In genomic region chr13:40729592-40730431, GRCm38 (mm10) we compare ENCODE assay signal across 8 mouse cellular contexts. TPM values are rescaled to one million over a fixed set of nuclear protein-coding genes. Genes with fewer than 3 reads are reported as not detected.
DNase-seq lines count a peak whose midpoint lies in the region; ATAC-seq and TF ChIP-seq lines count a peak whose summit lies in the region.

No protein-coding gene starts in this region.

- 0 out of 2 replicates have a peak overlapping the region, but pooled peaks have one; percentile 17 for H3K4me2 ChIP-seq in liver, embryonic 13.5 days
- no peak overlapping the region; the same call in 1 of the 2 replicates for H3K4me2 ChIP-seq in liver, embryonic 12.5 days
- peak overlapping the region; percentile 69 for H3K4me2 ChIP-seq in embryonic facial prominence, embryonic 12.5 days (replicated peaks)
- H3K4me2 ChIP-seq in hindbrain, postnatal 0 days (ENCODE audit: low read depth, low read length) = peak overlapping the region; percentile 58
- peak overlapping the region; percentile 55 for H3K4me2 ChIP-seq in neural tube, embryonic 13.5 days

- no peak for TF ChIP-seq CTCF in hindbrain, postnatal 0 days (IDR thresholded peaks at IDR 0.05; ENCODE audit: low read depth)

- H3K4me3 ChIP-seq in liver, embryonic 13.5 days (replicated peaks) = no peak overlapping the region
- H3K4me3 ChIP-seq in liver, embryonic 12.5 days = no peak overlapping the region
- peak overlapping the region; percentile 53 for H3K4me3 ChIP-seq in embryonic facial prominence, embryonic 12.5 days
- peak overlapping the region; percentile 44 for H3K4me3 ChIP-seq in hindbrain, postnatal 0 days (ENCODE audit: low read length)
- H3K4me3 ChIP-seq in neural tube, embryonic 13.5 days = peak overlapping the region; percentile 43

- no peaks in the 10 kb centered on the region for H3K9me3 ChIP-seq in liver, embryonic 13.5 days (replicated peaks)
- no peaks in the 10 kb centered on the region for H3K9me3 ChIP-seq in liver, embryonic 12.5 days (replicated peaks)
- H3K9me3 ChIP-seq in embryonic facial prominence, embryonic 12.5 days = no peaks in the 10 kb centered on the region
- H3K9me3 ChIP-seq in hindbrain, postnatal 0 days (ENCODE audit: low read length) = no peaks in the 10 kb centered on the region
- H3K9me3 ChIP-seq in neural tube, embryonic 13.5 days = no peaks in the 10 kb centered on the region

- no peak for ATAC-seq in liver, embryonic 13.5 days (ENCODE audit: low read depth)
- ATAC-seq in liver, embryonic 12.5 days = no peak
- ATAC-seq in embryonic facial prominence, embryonic 12.5 days (ENCODE audit: insufficient number of reproducible peaks, insufficient read depth, low FRiP score, low TSS enrichment) = no peak
- ATAC-seq in hindbrain, postnatal 0 days = no peak
- no peak for ATAC-seq in neural tube, embryonic 13.5 days (ENCODE audit: low read depth)
- no peak for ATAC-seq in megakaryocyte progenitor cell, adult 5-6 weeks (replicated peaks; ENCODE audit: poor library complexity)

- no peak overlapping the region for H3K9ac ChIP-seq in liver, embryonic 13.5 days
- H3K9ac ChIP-seq in liver, embryonic 12.5 days = no peak overlapping the region
- H3K9ac ChIP-seq in embryonic facial prominence, embryonic 12.5 days = peak overlapping the region; percentile 64
- peak overlapping the region; percentile 56 for H3K9ac ChIP-seq in hindbrain, postnatal 0 days (replicated peaks; ENCODE audit: low read length)
- H3K9ac ChIP-seq in neural tube, embryonic 13.5 days = peak overlapping the region; percentile 74

- no peak for DNase-seq in liver, embryonic 13.5 days
- DNase-seq in hindbrain, postnatal 0 days (ENCODE audit: low spot score) = no peak
- DNase-seq in testis, postnatal 14 days (ENCODE audit: low spot score) = no peak
- DNase-seq in left cerebral cortex, adult 11 months (ENCODE audit: low spot score) = no peak

- H3K4me1 ChIP-seq in liver, embryonic 13.5 days (replicated peaks) = peaks cover 13% of the 10 kb centered on the region
- peaks cover 14% of the 10 kb centered on the region for H3K4me1 ChIP-seq in liver, embryonic 12.5 days
- 0 out of 2 replicates have a peak, but pooled peaks cover 6% of the 10 kb centered on the region for H3K4me1 ChIP-seq in embryonic facial prominence, embryonic 12.5 days
- H3K4me1 ChIP-seq in hindbrain, postnatal 0 days (ENCODE audit: insufficient read depth, low read length) = no peaks in the 10 kb centered on the region
- peaks cover 36% of the 10 kb centered on the region for H3K4me1 ChIP-seq in neural tube, embryonic 13.5 days (replicated peaks)

- no peak overlapping the region for H3K27ac ChIP-seq in liver, embryonic 13.5 days
- H3K27ac ChIP-seq in liver, embryonic 12.5 days = no peak overlapping the region
- H3K27ac ChIP-seq in embryonic facial prominence, embryonic 12.5 days = peak overlapping the region; percentile 91
- H3K27ac ChIP-seq in hindbrain, postnatal 0 days = peak overlapping the region; percentile 56
- peak overlapping the region; percentile 87 for H3K27ac ChIP-seq in neural tube, embryonic 13.5 days (replicated peaks)

- peaks cover 97% of the 10 kb centered on the region for H3K27me3 ChIP-seq in liver, embryonic 13.5 days
- H3K27me3 ChIP-seq in liver, embryonic 12.5 days (replicated peaks) = peaks cover 95% of the 10 kb centered on the region
- H3K27me3 ChIP-seq in embryonic facial prominence, embryonic 12.5 days = peaks cover 51% of the 10 kb centered on the region
- H3K27me3 ChIP-seq in hindbrain, postnatal 0 days (ENCODE audit: insufficient read depth, low read length) = peaks cover 55% of the 10 kb centered on the region
- peaks cover 65% of the 10 kb centered on the region for H3K27me3 ChIP-seq in neural tube, embryonic 13.5 days

- WGBS in liver, embryonic 13.5 days (ENCODE audit: insufficient replicate concordance) = under 1% methylated on average over 52 of the region's 52 CpGs
- WGBS in liver, embryonic 12.5 days (ENCODE audit: insufficient replicate concordance) = 1% methylated on average over 52 of the region's 52 CpGs
- under 1% methylated on average over 52 of the region's 52 CpGs for WGBS in embryonic facial prominence, embryonic 12.5 days
- 1% methylated on average over 52 of the region's 52 CpGs for WGBS in hindbrain, postnatal 0 days
- under 1% methylated on average over 52 of the region's 52 CpGs for WGBS in neural tube, embryonic 13.5 days

- no peaks in the 10 kb centered on the region for H3K36me3 ChIP-seq in liver, embryonic 13.5 days
- H3K36me3 ChIP-seq in liver, embryonic 12.5 days = no peaks in the 10 kb centered on the region
- H3K36me3 ChIP-seq in embryonic facial prominence, embryonic 12.5 days = no peaks in the 10 kb centered on the region
- no peaks in the 10 kb centered on the region for H3K36me3 ChIP-seq in hindbrain, postnatal 0 days (ENCODE audit: insufficient read depth, low read length)
- H3K36me3 ChIP-seq in neural tube, embryonic 13.5 days = no peaks in the 10 kb centered on the region

RNA-seq across cellular contexts. Expression of gene Tfap2a, which starts 8.4 kb away (rescaled TPM):
- polyA plus RNA-seq in liver, embryonic 13.5 days (2015; fragmentation: Nextera tagmentation; extraction: Ambion mirVana) = 0.03 TPM in 1 of 2 replicates, not detected in the other
- 0.07 TPM in 2 replicates for polyA plus RNA-seq in liver, embryonic 12.5 days (2016; fragmentation: Nextera tagmentation; extraction: Ambion mirVana)
- 8.5 and 9.5 TPM in 2 replicates for polyA plus RNA-seq in embryonic facial prominence, embryonic 12.5 days (2016; fragmentation: Nextera tagmentation; extraction: Ambion mirVana)
- total RNA-seq in hindbrain, postnatal 0 days (2014; rRNA removed) = 2.1 and 4.7 TPM in 2 replicates
- 6.9 and 7.2 TPM in 2 replicates for polyA plus RNA-seq in hindbrain, postnatal 0 days (2015; fragmentation: Nextera tagmentation; extraction: Ambion mirVana)
- 11.6 and 13.7 TPM in 2 replicates for polyA plus RNA-seq in neural tube, embryonic 13.5 days (2015; fragmentation: Nextera tagmentation; extraction: Ambion mirVana)
- total RNA-seq in megakaryocyte progenitor cell, adult 5-6 weeks (2015) = 0.07 and 0.22 TPM in 2 replicates
- not detected in 2 replicates for total RNA-seq in megakaryocyte progenitor cell, adult 5-6 weeks (2017)

Comparison
In these comparisons a context has a peak if more than half of its experiments do, and no peak if none do; other contexts are left out.
1. H3K27ac ChIP-seq: peak in embryonic facial prominence, embryonic 12.5 days (single experiment), hindbrain, postnatal 0 days (single experiment) and neural tube, embryonic 13.5 days (single experiment); none in liver, embryonic 13.5 days (single experiment) and liver, embryonic 12.5 days (single experiment).
2. H3K4me3 ChIP-seq: peak in embryonic facial prominence, embryonic 12.5 days (single experiment), hindbrain, postnatal 0 days (single experiment) and neural tube, embryonic 13.5 days (single experiment); none in liver, embryonic 13.5 days (single experiment) and liver, embryonic 12.5 days (single experiment).
3. H3K9ac ChIP-seq: peak in embryonic facial prominence, embryonic 12.5 days (single experiment), hindbrain, postnatal 0 days (single experiment) and neural tube, embryonic 13.5 days (single experiment); none in liver, embryonic 13.5 days (single experiment) and liver, embryonic 12.5 days (single experiment).